Mouse (Mus musculus) heart, embryonic 13.5 days (tissue): ENCODE measurements at regions not wholly inside any gene's neighbourhood (a gene's known extent, or its start where the extent isn't known, plus 50 kb on each side); places are given as distances from the start of the nearest gene placed in this dataset.
A peak's percentile ranks its signal among the peaks of the same experiment; 100 is the strongest.

ENCODE experiments used
- ATAC-seq: fragments of 200-750 bp; cut with Nextera tagmentation; 2 replicates; pipeline ENCODE4 v1.8.0; 2017; ENCODE audit warnings: moderate TSS enrichment; ENCODE audit not compliant: insufficient number of reproducible peaks, low FRiP score, low TSS enrichment; ENCODE audit errors: extremely low read depth
- H3K27ac ChIP-seq: fragments of 300-500 bp; sonication (generic); replicated peaks from 2 replicates; pipeline ENCODE4 v1.5.1; 2015; ENCODE audit warnings: moderate library complexity, mild to moderate bottlenecking, inconsistent platforms
- H3K27me3 ChIP-seq: fragments of 300-500 bp; sonication (generic); replicated peaks from 2 replicates; pipeline ENCODE4 v1.6.1; 2015; ENCODE audit warnings: mild to moderate bottlenecking, inconsistent platforms
- H3K36me3 ChIP-seq: fragments of 300-500 bp; sonication (generic); 2 replicates; pipeline ENCODE4 v1.6.1; 2015; ENCODE audit warnings: mild to moderate bottlenecking, inconsistent platforms
- H3K4me1 ChIP-seq: fragments of 300-500 bp; sonication (generic); 2 replicates; pipeline ENCODE4 v1.6.1; 2015; ENCODE audit warnings: inconsistent platforms
- H3K4me2 ChIP-seq: fragments of 300-500 bp; sonication (generic); 2 replicates; pipeline ENCODE4 v1.6.1; 2015; ENCODE audit warnings: inconsistent platforms, mild to moderate bottlenecking, moderate library complexity
- H3K4me3 ChIP-seq: fragments of 300-500 bp; sonication (generic); 2 replicates; pipeline ENCODE4 v1.5.1; 2015; ENCODE audit warnings: moderate library complexity, mild to moderate bottlenecking, inconsistent platforms
- H3K9ac ChIP-seq: fragments of 300-500 bp; sonication (generic); 2 replicates; pipeline ENCODE4 v1.6.1; 2015; ENCODE audit warnings: inconsistent platforms, mild to moderate bottlenecking, moderate library complexity
- H3K9me3 ChIP-seq: fragments of 300-500 bp; sonication (generic); 2 replicates; pipeline ENCODE4 v1.6.1; 2016; ENCODE audit warnings: inconsistent platforms
- WGBS: fragments of 180-500 bp; shearing (Covaris S2); methylation state at CpG from one replicate; pipeline ENCODE4 v1.1.7; 2015; ENCODE audit warnings: mixed read lengths; 5-methylcytosine and 5-hydroxymethylcytosine counted together

- Histone ChIP-seq H3K4me3 (no peak overlapping the region), H3K4me1 (0 out of 2 replicates have a peak, but pooled peaks cover 4% of the 10 kb centered on the region), H3K9ac (no peak overlapping the region), H3K36me3 (no peaks in the 10 kb centered on the region), H3K27ac (no peak overlapping the region), H3K27me3 (no peaks in the 10 kb centered on the region), H3K9me3 (no peaks in the 10 kb centered on the region), H3K4me2 (no peak overlapping the region)
- no peak for ATAC-seq
- WGBS, result 61% methylated on average over 1 of the region's 1 CpGs
Observed at GRCm38 (mm10) chr2:78184950-78185349, 238.8 kb upstream of the Cwc22 start.

- Histone ChIP-seq H3K9me3 (0 out of 2 replicates have a peak, but pooled peaks cover 7% of the 10 kb centered on the region), H3K4me1 (peaks cover 5% of the 10 kb centered on the region; the same call in 1 of the 2 replicates), H3K36me3 (no peaks in the 10 kb centered on the region), H3K4me3 (no peak overlapping the region), H3K9ac (no peak overlapping the region), H3K27me3 (no peaks in the 10 kb centered on the region), H3K27ac (no peak overlapping the region), H3K4me2 (no peak overlapping the region)
- no peak for ATAC-seq
- 63% methylated on average over 4 of the region's 4 CpGs for WGBS
Observed at GRCm38 (mm10) chr2:78173784-78174183, 227.6 kb upstream of the Cwc22 start.

- Histone ChIP-seq H3K4me2 (no peak overlapping the region), H3K9me3 (0 out of 2 replicates have a peak, but pooled peaks cover 7% of the 10 kb centered on the region), H3K4me3 (no peak overlapping the region), H3K9ac (no peak overlapping the region), H3K36me3 (no peaks in the 10 kb centered on the region), H3K4me1 (no peaks in the 10 kb centered on the region), H3K27ac (no peak overlapping the region), H3K27me3 (no peaks in the 10 kb centered on the region)
- no peak for ATAC-seq
- 55% methylated on average over 4 of the region's 4 CpGs for WGBS
Observed at GRCm38 (mm10) chr2:78172819-78173218, 226.6 kb upstream of the Cwc22 start.

GRCm38 (mm10) chr2:78170162-78170747, 224.1 kb upstream of the Cwc22 start:
- H3K36me3 ChIP-seq, result no peaks in the 10 kb centered on the region
- H3K4me3 ChIP-seq, result no peak overlapping the region
- 76% methylated on average over 6 of the region's 6 CpGs for WGBS
- no peaks in the 10 kb centered on the region for H3K4me1 ChIP-seq
- no peak overlapping the region for H3K27ac ChIP-seq
- H3K4me2 ChIP-seq, result no peak overlapping the region
- no peak overlapping the region for H3K9ac ChIP-seq
- H3K27me3 ChIP-seq, result no peaks in the 10 kb centered on the region
- H3K9me3 ChIP-seq, result no peaks in the 10 kb centered on the region
- ATAC-seq, result no peak

GRCm38 (mm10) chr2:78165429-78165828, 219.3 kb upstream of the Cwc22 start:
- no peaks in the 10 kb centered on the region for H3K4me1 ChIP-seq
- H3K27ac ChIP-seq, result no peak overlapping the region
- WGBS, result 66% methylated on average over 13 of the region's 13 CpGs
- no peak for ATAC-seq
- H3K4me2 ChIP-seq, result no peak overlapping the region
- no peak overlapping the region for H3K9ac ChIP-seq
- no peaks in the 10 kb centered on the region for H3K36me3 ChIP-seq
- no peak overlapping the region for H3K4me3 ChIP-seq
- H3K27me3 ChIP-seq, result no peaks in the 10 kb centered on the region
- H3K9me3 ChIP-seq, result no peaks in the 10 kb centered on the region

GRCm38 (mm10) chr2:78159877-78160485, 213.8 kb upstream of the Cwc22 start:
- Histone ChIP-seq H3K36me3 (no peaks in the 10 kb centered on the region), H3K4me3 (no peak overlapping the region), H3K27me3 (no peaks in the 10 kb centered on the region), H3K27ac (no peak overlapping the region), H3K4me1 (peaks cover 7% of the 10 kb centered on the region), H3K4me2 (no peak overlapping the region), H3K9ac (no peak overlapping the region), H3K9me3 (no peaks in the 10 kb centered on the region)
- no peak for ATAC-seq
- WGBS, result 54% methylated on average over 3 of the region's 3 CpGs

- no peak overlapping the region for H3K4me2 ChIP-seq
- H3K9me3 ChIP-seq, result no peaks in the 10 kb centered on the region
- H3K27me3 ChIP-seq, result no peaks in the 10 kb centered on the region
- H3K9ac ChIP-seq, result no peak overlapping the region
- 65% methylated on average over 3 of the region's 3 CpGs for WGBS
- H3K36me3 ChIP-seq, result no peaks in the 10 kb centered on the region
- no peaks in the 10 kb centered on the region for H3K4me1 ChIP-seq
- H3K4me3 ChIP-seq, result no peak overlapping the region
- no peak for ATAC-seq
- no peak overlapping the region for H3K27ac ChIP-seq
Observed at GRCm38 (mm10) chr2:78110335-78110734, 164.2 kb upstream of the Cwc22 start.

- no peak for ATAC-seq
- Histone ChIP-seq H3K9ac (no peak overlapping the region), H3K27me3 (no peaks in the 10 kb centered on the region), H3K9me3 (no peaks in the 10 kb centered on the region), H3K4me3 (no peak overlapping the region), H3K27ac (no peak overlapping the region), H3K4me2 (no peak overlapping the region), H3K4me1 (no peaks in the 10 kb centered on the region), H3K36me3 (no peaks in the 10 kb centered on the region)
- 83% methylated on average over 2 of the region's 2 CpGs for WGBS
Observed at GRCm38 (mm10) chr2:78095536-78095935, 149.4 kb upstream of the Cwc22 start.

- Histone ChIP-seq H3K36me3 (no peaks in the 10 kb centered on the region), H3K4me2 (no peak overlapping the region), H3K9ac (no peak overlapping the region), H3K27ac (no peak overlapping the region), H3K4me3 (no peak overlapping the region), H3K27me3 (no peaks in the 10 kb centered on the region), H3K9me3 (no peaks in the 10 kb centered on the region), H3K4me1 (no peaks in the 10 kb centered on the region)
- ATAC-seq, result no peak
Observed at GRCm38 (mm10) chr2:78094921-78095320, 148.7 kb upstream of the Cwc22 start.

- Histone ChIP-seq H3K4me1 (0 out of 2 replicates have a peak, but pooled peaks cover 6% of the 10 kb centered on the region), H3K9me3 (no peaks in the 10 kb centered on the region), H3K9ac (no peak overlapping the region), H3K36me3 (no peaks in the 10 kb centered on the region), H3K27me3 (no peaks in the 10 kb centered on the region), H3K27ac (no peak overlapping the region), H3K4me3 (no peak overlapping the region), H3K4me2 (no peak overlapping the region)
- no peak for ATAC-seq
- 66% methylated on average over 16 of the region's 16 CpGs for WGBS
Observed at GRCm38 (mm10) chr2:78064321-78065037, 118.3 kb upstream of the Cwc22 start.

GRCm38 (mm10) chr2:78059801-78060416, 113.7 kb upstream of the Cwc22 start:
- no peak overlapping the region for H3K9ac ChIP-seq
- 55% methylated on average over 10 of the region's 10 CpGs for WGBS
- no peaks in the 10 kb centered on the region for H3K36me3 ChIP-seq
- H3K4me3 ChIP-seq, result no peak overlapping the region
- ATAC-seq, result no peak
- no peak overlapping the region for H3K27ac ChIP-seq
- no peaks in the 10 kb centered on the region for H3K27me3 ChIP-seq
- 0 out of 2 replicates have a peak overlapping the region, but pooled peaks have one; percentile 6 for H3K4me2 ChIP-seq
- no peaks in the 10 kb centered on the region for H3K9me3 ChIP-seq
- H3K4me1 ChIP-seq, result 0 out of 2 replicates have a peak, but pooled peaks cover 6% of the 10 kb centered on the region
